Mouse (Mus musculus) small intestine, adult 2 months (tissue): ENCODE results near the gene Cobl.

ENCODE experiments used
- CTCF ChIP-seq: fragments of 200-500 bp; IDR thresholded peaks from 2 replicates; pipeline ENCODE4 v1.5.1; 2012; ENCODE audit warnings: low read depth, mild to moderate bottlenecking, control low read depth, inconsistent platforms, low read length, moderate library complexity, mixed read lengths; ENCODE audit not compliant: insufficient replicate concordance, insufficient read length; ENCODE audit errors: extremely low read depth
- POLR2A ChIP-seq: fragments of 200-500 bp; IDR thresholded peaks from 2 replicates; pipeline ENCODE4 v1.6.1; 2012; ENCODE audit warnings: low read depth, mild to moderate bottlenecking, control low read depth, inconsistent platforms, low read length, moderate library complexity

DNA sequence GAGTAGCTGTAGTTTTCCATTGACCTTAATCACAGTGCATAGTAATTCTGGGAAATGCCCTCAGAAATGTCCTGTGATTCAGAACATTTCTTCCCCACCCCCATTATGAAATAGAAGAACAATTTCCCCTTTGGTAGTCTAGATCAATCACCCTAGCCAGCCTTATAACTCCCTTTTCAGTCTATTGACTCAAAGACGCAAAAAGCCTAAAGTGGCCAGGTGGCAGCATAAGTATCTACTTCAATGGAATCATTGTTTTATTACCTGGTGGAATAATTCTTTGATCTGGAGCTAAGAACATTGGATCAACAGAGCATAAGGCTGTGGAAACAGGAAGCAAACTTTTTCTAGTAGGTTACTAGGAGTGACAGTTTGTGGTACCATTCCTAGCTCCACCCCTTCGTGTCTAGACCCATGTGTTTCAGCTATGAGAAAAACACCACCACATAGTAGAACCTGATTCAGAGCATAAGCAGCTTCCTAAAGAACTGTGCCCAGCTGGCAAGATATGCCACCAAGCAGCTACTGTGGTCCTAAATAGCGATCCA lies 15.2 kb upstream of the Cobl start:
- TF ChIP-seq CTCF (no peak), POLR2A (no peak)
